Mouse (Mus musculus): ENCODE data around the gene Ppm1b.

Gene Ppm1b

GRCm38 (mm10) chr17:84957487-84958259 lies 1.1 kb downstream of the Ppm1b start:
- DNase-seq (ENCODE audit: low spot score), result peak; percentile 100

- no peak for DNase-seq (ENCODE audit: low spot score)
These were observed 1.9 kb downstream of the Ppm1b start for GRCm38 (mm10) chr17:84958411-84958911.

GRCm38 (mm10) chr17:84958986-84959664 lies 2.6 kb downstream of the Ppm1b start:
- no peak for DNase-seq (ENCODE audit: low spot score)

GRCm38 (mm10) chr17:84959665-84960020 lies 3.1 kb downstream of the Ppm1b start:
- DNase-seq (ENCODE audit: low spot score), result no peak

GRCm38 (mm10) chr17:84960136-84960535 lies 3.6 kb downstream of the Ppm1b start:
- DNase-seq (ENCODE audit: low spot score), result no peak

GRCm38 (mm10) chr17:84962046-84962445 lies 5.5 kb downstream of the Ppm1b start:
- DNase-seq (ENCODE audit: low spot score), result no peak

GRCm38 (mm10) chr17:84963651-84964050 lies 7.1 kb downstream of the Ppm1b start:
- no peak for DNase-seq (ENCODE audit: low spot score)

GRCm38 (mm10) chr17:84966231-84966630 lies 9.7 kb downstream of the Ppm1b start:
- DNase-seq (ENCODE audit: low spot score), result no peak

GRCm38 (mm10) chr17:84967045-84967444 lies 10.5 kb downstream of the Ppm1b start:
- DNase-seq (ENCODE audit: low spot score), result no peak

GRCm38 (mm10) chr17:84969916-84970315 lies 13.4 kb downstream of the Ppm1b start:
- no peak for DNase-seq (ENCODE audit: low spot score)

- DNase-seq (ENCODE audit: low spot score), result no peak
These were observed 25.2 kb downstream of the Ppm1b start for GRCm38 (mm10) chr17:84981721-84982120.

- DNase-seq (ENCODE audit: low spot score), result no peak
These were observed 26.2 kb downstream of the Ppm1b start for GRCm38 (mm10) chr17:84982735-84983134.

- no peak for DNase-seq (ENCODE audit: low spot score)
These were observed 29.8 kb downstream of the Ppm1b start for GRCm38 (mm10) chr17:84986368-84986767.

- no peak for DNase-seq (ENCODE audit: low spot score)
These were observed 31.4 kb downstream of the Ppm1b start for GRCm38 (mm10) chr17:84987834-84988410.

GRCm38 (mm10) chr17:84988514-84988913 lies 32.0 kb downstream of the Ppm1b start:
- DNase-seq (ENCODE audit: low spot score), result no peak

GRCm38 (mm10) chr17:84995844-84996243 lies 39.3 kb downstream of the Ppm1b start:
- no peak for DNase-seq (ENCODE audit: low spot score)

GRCm38 (mm10) chr17:84997639-84998038 lies 41.1 kb downstream of the Ppm1b start:
- no peak for DNase-seq (ENCODE audit: low spot score)

GRCm38 (mm10) chr17:84999636-85000035 lies 43.1 kb downstream of the Ppm1b start:
- peak; percentile 17 for DNase-seq (ENCODE audit: low spot score)

- DNase-seq (ENCODE audit: low spot score), result no peak
These were observed 56.9 kb downstream of the Ppm1b start for GRCm38 (mm10) chr17:85013485-85013884.

- no peak for DNase-seq (ENCODE audit: low spot score)
These were observed 58.1 kb downstream of the Ppm1b start for GRCm38 (mm10) chr17:85014632-85015031.

- DNase-seq (ENCODE audit: low spot score), result no peak
These were observed 61.8 kb downstream of the Ppm1b start for GRCm38 (mm10) chr17:85018344-85018743.

GRCm38 (mm10) chr17:85018794-85019193 lies 62.3 kb downstream of the Ppm1b start:
- DNase-seq (ENCODE audit: low spot score), result no peak

- no peak for DNase-seq (ENCODE audit: low spot score)
These were observed 63.8 kb downstream of the Ppm1b start for GRCm38 (mm10) chr17:85020343-85020742.
